Mouse (Mus musculus) inflammation-experienced regulatory T-cells, adult 6 months (primary cell): ENCODE measurements around the gene Phrf1. TPM values are rescaled to one million over a fixed set of nuclear protein-coding genes. Genes with fewer than 3 reads are reported as not detected.

Experiments
- ATAC-seq: one replicate; pipeline ENCODE4 v1.8.0; 2017
- polyA plus RNA-seq, 3 experiments: library from polyadenylated mRNA; unstranded; fragments of 100-300 nt; shearing (Covaris generic); gene quantifications; one replicate each; pipeline ENCODE4 v1.2.1; 2017

Phrf1 gene
- polyA plus RNA-seq, 3 experiments from 2014 or later, result 40.5 to 51.6 (median 46.7) TPM

GRCm38 (mm10) chr7:141261480-141261879 is 32.9 kb downstream of the Phrf1 start:
- no peak for ATAC-seq

DNA sequence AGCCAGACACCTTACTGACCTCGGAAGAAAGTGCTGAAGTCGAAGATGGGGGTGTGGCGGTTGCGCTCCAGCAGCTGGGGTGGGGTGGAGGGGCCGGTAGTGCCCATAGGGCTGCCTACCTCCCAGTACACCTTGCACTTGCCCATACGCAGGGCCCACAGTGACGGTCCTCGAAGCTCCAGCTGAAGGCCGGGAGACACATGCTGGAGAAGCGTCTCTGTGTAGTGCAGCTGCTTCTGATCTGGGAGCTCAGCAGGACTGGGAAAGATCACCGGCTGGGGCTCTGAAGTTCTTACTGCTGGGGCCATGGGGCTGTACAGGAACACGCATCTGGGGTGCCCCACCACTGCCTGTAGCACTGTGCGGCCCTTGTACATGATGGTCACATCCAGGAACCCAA is 35.1 kb downstream of the Phrf1 start:
- ATAC-seq, result no peak

DNA sequence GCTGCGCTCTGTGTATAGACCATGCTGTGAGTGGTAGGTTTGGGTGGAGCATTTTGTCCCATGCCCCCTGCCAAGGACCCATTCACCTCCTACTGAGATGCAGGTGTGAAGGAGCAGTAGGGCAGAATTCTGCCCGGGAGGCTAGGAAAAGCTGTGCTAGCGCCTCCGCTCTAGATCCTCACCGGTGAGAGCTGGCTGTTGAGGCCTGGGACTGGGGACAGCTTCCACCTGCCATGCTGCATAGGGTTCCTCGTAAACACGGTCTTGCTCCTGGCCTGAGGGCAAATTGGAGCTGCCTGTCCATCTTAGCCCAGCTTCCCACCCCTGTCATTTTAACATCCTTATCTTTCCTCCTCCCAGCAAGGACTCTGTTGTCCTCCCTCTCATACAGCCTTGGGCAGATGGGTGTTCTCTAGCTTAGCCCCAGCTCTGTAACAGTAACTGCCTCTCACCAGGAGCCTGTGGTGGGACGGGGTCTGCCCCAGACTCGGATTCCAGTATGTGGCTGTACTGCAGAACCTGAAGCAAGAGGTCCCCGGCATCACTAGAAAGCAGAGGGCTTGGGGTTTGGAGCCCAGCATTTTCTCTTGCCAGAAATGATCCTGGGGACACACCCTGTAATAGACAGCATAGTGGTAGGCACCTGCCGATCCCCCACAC is 35.6 kb downstream of the Phrf1 start:
- ATAC-seq, result no peak

DNA sequence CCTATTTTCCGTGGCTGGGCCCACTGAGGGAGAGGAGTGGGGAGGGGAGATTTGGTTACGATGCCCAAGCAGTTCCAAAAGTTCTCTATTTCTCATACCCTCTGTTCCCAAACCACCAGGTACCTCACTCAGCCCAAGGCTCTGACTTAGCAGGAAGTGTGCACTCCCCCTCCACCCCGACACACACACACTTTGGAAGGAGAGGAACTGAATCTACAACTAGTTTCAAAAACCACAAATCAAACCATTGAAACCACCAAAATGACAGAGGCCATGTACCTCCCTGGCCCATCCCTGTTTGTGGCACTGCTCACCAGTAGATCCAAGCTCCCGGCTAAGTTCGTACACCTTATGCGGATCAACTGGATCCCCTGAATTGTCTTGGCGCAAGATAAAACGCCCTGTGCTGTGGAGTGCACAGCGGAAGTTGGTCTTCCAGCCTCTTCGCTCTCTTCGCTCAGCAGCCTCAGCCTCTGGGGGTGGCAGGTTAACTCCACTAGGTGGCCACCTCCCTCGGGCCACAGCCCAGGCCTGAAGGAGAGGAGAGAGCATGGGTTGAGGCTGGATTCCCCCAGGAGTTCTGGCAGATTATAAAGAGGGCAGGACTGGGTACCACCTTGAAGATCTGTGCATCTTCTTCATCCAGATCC is 36.3 kb downstream of the Phrf1 start:
- ATAC-seq, result peak; percentile 51

GRCm38 (mm10) chr7:141265411-141265738 is 36.8 kb downstream of the Phrf1 start:
- peak; percentile 19 for ATAC-seq

GRCm38 (mm10) chr7:141265739-141266561 is 37.4 kb downstream of the Phrf1 start, which contains the start of gene Irf7:
Irf7 (minus strand) TSS chr7:141266481.
- peak; percentile 83 for ATAC-seq

GRCm38 (mm10) chr7:141268466-141269272 is 40.1 kb downstream of the Phrf1 start:
- ATAC-seq, result peak; percentile 10

- ATAC-seq, result no peak
These were observed 40.6 kb downstream of the Phrf1 start for GRCm38 (mm10) chr7:141269273-141269545.

GRCm38 (mm10) chr7:141270631-141271030 is 42.0 kb downstream of the Phrf1 start:
- ATAC-seq, result no peak

GRCm38 (mm10) chr7:141275356-141275755 is 46.8 kb downstream of the Phrf1 start:
- no peak for ATAC-seq

- ATAC-seq, result no peak
These were observed 48.0 kb downstream of the Phrf1 start, which contains the start of gene Cdhr5 for GRCm38 (mm10) chr7:141276546-141276945. Cdhr5 (minus strand) TSS chr7:141276786.

DNA sequence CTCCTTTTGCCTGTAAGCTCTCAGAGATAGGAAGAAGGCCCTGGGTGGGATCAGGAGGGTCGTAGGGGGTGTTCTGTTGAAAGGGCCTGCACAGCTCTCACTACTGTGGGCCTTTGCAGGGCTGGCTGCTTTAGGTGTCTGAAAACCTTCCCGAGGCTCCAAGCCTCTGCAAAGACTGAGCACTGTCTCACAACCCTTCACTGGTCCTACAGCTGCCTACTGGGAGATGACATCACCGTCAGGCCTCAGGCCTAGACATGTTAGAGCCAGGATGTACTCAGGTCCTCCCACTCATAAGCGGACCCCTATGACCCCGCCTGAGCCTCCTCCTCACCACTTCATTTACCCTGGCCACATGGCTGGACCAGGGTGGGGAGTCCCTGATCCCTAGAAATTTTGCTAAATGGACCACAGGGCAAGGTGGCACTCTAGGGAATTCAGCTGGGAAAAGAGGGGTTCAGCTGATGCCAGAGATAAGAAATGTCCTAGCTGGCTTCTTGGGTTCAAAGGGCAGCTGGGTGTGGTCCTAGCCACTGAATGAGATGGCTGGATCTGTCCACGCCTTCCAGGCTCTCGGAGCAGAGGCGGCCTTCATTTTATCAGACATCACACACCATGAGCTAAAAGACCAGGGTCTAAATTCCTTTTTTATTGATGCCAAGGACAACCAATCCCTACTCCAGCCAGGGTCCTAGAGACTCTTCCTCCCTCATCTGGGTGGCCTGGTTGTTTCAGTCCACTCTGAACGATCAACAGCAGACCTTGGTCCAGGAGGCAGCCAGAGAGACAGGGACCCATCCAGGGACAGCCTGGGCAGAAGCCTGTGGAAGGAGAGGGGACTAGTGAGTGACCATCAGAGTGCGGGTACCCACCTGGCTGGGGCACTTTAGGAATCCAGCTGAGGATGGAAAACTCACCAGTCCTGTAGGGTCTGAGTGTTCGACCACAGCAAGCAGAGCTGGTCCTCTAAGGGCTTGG is 49.4 kb downstream of the Phrf1 start:
- ATAC-seq, result no peak

DNA sequence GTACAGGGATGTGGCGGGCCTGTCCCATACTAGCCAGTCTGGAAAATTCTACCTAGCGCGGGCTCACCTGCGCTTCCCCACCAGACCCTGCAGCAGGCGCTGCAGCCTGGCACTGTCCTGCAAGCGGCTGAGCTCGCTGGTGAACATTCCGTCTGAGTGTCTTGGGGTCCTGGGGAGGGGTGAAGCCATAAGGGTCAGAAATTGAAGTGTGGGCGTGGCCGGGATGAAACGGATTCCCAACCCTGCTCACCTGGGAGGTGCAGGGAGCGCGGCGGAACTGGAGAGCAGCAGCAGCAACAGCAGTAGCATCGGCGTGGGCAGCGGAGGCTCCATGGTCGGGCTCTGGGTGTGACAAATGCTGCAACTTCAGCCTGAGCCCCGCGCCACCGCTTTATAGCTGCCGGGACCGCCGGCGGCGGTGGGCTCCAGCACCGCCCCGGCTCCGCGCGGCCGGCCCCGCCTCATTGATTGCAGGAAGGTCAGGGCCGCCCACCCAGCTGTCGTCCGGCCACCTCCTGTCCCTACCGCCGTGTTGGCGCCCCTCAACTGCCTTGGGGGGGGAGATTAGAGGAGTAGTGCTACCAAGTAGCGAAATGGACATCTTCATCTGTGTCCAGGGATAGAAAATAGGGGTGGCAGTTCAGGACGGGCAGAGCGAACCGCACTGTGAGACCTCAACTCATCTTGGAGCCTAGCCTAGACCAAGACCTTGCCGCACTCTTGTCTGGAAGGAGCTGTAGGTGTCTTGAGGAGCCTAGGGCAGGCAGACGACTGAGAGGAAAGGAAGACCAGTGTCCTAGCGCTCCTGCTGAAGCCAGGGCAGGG is 50.4 kb downstream of the Phrf1 start, which contains the start of gene Sct:
Gene Sct (minus strand): TSS at position 368 of the 825 bp plus-strand sequence.
- no peak for ATAC-seq

DNA sequence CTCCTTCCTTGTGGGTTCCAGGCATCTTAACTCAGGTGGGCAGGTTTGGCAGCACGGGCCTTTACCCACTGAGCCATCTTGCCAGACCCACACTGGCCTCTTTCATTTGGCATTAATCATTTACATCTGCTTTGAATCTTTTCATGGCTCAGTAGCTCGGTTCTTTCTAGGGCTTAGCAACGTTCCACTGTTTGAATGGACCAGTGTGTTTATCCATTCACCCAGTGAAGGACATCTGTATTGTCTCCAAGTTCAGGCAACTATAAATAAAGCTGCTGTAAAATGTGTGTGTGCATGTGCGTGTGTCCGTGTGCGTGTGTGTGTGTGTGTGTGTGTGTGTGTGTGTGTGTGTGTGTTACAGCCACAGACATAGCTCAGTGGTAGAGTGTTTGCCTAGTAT is 52.9 kb downstream of the Phrf1 start:
- ATAC-seq, result no peak

GRCm38 (mm10) chr7:141282756-141283155 is 54.2 kb downstream of the Phrf1 start:
- no peak for ATAC-seq

DNA sequence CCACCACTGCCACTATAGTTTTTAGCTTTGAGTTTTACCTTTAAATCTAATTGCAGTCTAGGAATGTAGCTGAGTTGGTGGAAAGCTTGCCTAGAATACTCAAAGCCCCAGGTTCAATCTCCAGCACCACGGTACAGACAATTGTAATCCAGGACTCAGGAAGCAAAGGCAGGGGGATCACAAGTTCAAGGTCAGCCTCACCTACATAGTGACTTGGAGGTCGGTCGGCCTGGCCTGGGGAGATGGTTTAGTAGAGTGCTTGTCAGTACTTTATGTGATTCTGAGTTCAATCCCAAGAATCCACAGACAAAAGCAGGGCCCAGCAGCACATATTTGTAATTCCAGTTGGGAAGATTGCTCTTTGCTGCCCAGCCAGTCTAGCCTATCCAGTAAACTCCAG is 59.5 kb downstream of the Phrf1 start:
- ATAC-seq, result no peak

DNA sequence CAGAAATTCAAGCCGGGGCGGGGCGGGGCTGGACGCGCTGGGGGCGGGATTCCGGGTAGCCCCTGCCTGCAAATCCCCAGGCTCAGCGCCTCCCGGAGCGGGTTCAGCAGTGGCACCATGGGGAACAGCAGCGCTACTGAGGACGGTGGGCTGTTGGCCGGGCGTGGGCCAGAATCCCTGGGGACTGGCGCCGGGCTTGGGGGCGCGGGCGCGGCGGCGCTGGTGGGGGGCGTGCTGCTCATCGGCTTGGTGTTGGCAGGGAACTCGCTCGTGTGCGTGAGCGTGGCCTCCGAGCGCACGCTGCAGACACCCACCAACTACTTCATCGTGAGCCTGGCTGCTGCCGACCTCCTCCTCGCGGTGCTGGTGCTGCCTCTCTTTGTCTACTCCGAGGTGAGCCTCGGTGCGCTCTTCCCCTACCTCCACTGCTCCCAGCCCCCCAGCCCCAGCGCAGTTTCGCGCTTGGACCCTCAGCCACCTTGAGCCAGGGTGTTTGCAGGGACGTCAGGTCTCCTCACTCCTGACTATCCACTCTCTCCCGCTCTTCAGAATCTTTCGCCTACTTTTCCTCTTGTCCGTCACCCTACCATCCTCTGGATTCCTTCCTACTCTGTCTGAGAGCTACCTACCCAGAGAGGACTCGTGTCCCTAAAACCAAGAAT is 63.5 kb downstream of the Phrf1 start, which contains the start of gene Drd4:
Gene Drd4 (plus strand): TSS at position 86 of the 662 bp plus-strand sequence.
- no peak for ATAC-seq

DNA sequence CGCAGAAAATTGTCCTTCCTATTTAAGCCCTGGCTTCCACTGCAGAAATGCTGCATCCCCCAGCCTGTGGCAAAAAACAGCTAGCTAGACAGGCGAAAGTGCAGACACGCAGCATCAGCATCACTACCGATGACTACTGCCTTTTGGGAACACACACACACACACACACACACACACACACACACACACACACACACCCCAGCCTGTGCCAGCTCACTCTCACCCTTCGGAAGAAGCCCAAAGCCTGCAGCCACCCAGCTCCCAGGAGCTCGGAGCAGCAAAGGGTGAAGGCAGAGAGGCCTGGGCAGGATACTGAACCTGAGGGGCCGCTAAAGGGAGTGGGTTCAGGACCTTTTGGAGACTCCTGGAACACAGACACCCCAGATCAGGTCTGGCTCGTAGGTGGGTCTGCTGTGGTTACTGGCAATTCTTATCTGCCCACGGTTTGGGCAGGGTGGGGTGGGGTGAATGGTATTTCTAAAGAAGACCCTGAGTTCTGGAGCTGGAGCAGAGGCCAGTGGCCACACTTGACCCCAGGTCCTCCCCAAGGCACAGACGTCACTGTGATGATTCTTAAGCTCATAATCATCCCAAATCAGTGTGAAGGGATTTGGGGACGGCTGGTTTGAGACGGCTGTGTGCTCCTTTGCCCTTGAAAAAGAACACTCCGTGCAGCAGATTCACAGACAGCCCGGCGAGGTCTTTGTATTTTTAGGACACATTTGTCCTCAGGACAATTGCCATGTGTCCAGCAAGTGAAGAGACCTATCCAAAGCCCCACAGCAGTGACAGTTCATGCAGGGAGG is 64.2 kb downstream of the Phrf1 start:
- ATAC-seq, result no peak

DNA sequence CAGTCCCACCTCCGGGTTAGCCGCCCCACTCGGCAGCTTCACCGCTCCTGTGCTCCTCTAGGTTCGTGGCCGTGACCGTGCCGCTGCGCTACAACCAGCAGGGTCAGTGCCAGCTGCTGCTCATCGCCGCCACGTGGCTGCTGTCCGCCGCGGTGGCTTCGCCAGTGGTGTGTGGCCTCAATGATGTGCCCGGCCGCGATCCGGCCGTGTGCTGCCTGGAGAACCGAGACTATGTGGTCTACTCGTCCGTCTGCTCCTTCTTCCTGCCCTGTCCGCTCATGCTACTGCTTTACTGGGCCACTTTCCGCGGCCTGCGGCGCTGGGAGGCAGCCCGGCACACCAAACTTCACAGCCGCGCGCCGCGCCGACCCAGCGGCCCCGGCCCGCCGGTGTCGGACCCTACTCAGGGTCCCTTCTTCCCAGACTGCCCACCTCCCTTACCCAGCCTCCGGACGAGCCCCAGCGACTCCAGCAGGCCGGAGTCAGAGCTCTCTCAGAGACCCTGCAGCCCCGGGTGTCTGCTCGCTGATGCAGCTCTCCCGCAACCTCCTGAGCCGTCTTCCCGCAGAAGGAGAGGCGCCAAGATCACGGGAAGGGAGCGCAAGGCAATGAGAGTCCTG is 65.4 kb downstream of the Phrf1 start:
- no peak for ATAC-seq
